Mouse (Mus musculus) left cerebral cortex, adult 18-20 months (tissue): Measurements from ENCODE around the gene N4bp3. TPM values are rescaled to one million over a fixed set of nuclear protein-coding genes. Genes with fewer than 3 reads are reported as not detected.
"Not testable (repeated sequence)": the region's sequence is repeated elsewhere in the genome, so short reads cannot be mapped to it uniquely, and the experiment has no call there.

Source experiments
- DNase-seq, 2 experiments: peaks; one replicate each; pipeline ENCODE4 v3.0.0; 2021 to 2022; ENCODE audit warnings: low spot score in 2 of 2, mixed read lengths in 1 of 2
- total RNA-seq, 2 experiments: library from RNA; stranded (reverse); gene quantifications; 2 replicates each; pipeline ENCODE4 v1.2.3; 2021

Gene N4bp3
- total RNA-seq, 2 experiments from 2014 or later, result 15.2 to 19.0 TPM

GRCm38 (mm10) chr11:51654891-51655290 lies 4.2 kb upstream of the N4bp3 start:
- no peak for DNase-seq

- DNase-seq, result no peak
Observed at GRCm38 (mm10) chr11:51653736-51654135, 3.1 kb upstream of the N4bp3 start.

- no peak for DNase-seq
Observed at GRCm38 (mm10) chr11:51652889-51653418, 2.3 kb upstream of the N4bp3 start.

GRCm38 (mm10) chr11:51650261-51650660 lies 381 bp downstream of the N4bp3 start:
- no peak for DNase-seq

GRCm38 (mm10) chr11:51649889-51650199 lies 798 bp downstream of the N4bp3 start:
- DNase-seq, result peak; percentile 24 to 47

GRCm38 (mm10) chr11:51649111-51649888 lies 1.3 kb downstream of the N4bp3 start:
- DNase-seq, result no peak

GRCm38 (mm10) chr11:51648566-51648965 lies 2.1 kb downstream of the N4bp3 start:
- no peak for DNase-seq

- peak in 1 of 2 experiments; percentile 38 for DNase-seq
Observed at GRCm38 (mm10) chr11:51646751-51647667, 3.6 kb downstream of the N4bp3 start.

- DNase-seq, result no peak
Observed at GRCm38 (mm10) chr11:51646245-51646644, 4.4 kb downstream of the N4bp3 start.

GRCm38 (mm10) chr11:51645293-51645692 lies 5.3 kb downstream of the N4bp3 start:
- no peak for DNase-seq

GRCm38 (mm10) chr11:51644217-51644616 lies 6.4 kb downstream of the N4bp3 start:
- no peak for DNase-seq

- no peak for DNase-seq
Observed at GRCm38 (mm10) chr11:51643761-51644160, 6.9 kb downstream of the N4bp3 start.

- DNase-seq, result no peak
Observed at GRCm38 (mm10) chr11:51643202-51643601, 7.4 kb downstream of the N4bp3 start.

- no peak for DNase-seq
Observed at GRCm38 (mm10) chr11:51640748-51641147, 9.9 kb downstream of the N4bp3 start.

- no peak for DNase-seq
Observed at GRCm38 (mm10) chr11:51638497-51638896, 12.1 kb downstream of the N4bp3 start.

GRCm38 (mm10) chr11:51637971-51638414 lies 12.6 kb downstream of the N4bp3 start:
- no peak for DNase-seq

- peak; percentile 56 for DNase-seq
Observed at GRCm38 (mm10) chr11:51636323-51636684, 14.3 kb downstream of the N4bp3 start.

GRCm38 (mm10) chr11:51635525-51636322 lies 14.9 kb downstream of the N4bp3 start, which contains the start of gene Rmnd5b:
Gene Rmnd5b (minus strand): TSS chr11:51635896.
- DNase-seq, result peak; percentile 91 to 96

- DNase-seq, result no peak
Observed at GRCm38 (mm10) chr11:51635127-51635524, 15.5 kb downstream of the N4bp3 start.

- DNase-seq, result no peak
Observed at GRCm38 (mm10) chr11:51633721-51634120, 16.9 kb downstream of the N4bp3 start.

- not testable (repeated sequence) for DNase-seq
Observed at GRCm38 (mm10) chr11:51633200-51633599, 17.4 kb downstream of the N4bp3 start.
